Mouse (Mus musculus): ENCODE measurements at regions not wholly inside any gene's neighbourhood (a gene's known extent, or its start where the extent isn't known, plus 50 kb on each side); places are given as distances from the start of the nearest gene placed in this dataset.

- H3K4me3 ChIP-seq (ENCODE audit: low read depth, low read length), result no peak overlapping the region
- H3K27me3 ChIP-seq (ENCODE audit: control insufficient read depth, insufficient read depth, low read length), result no peaks in the 10 kb centered on the region
- no peak overlapping the region for H3K9ac ChIP-seq (replicated peaks; ENCODE audit: low read length)
- H3K4me2 ChIP-seq (ENCODE audit: low read depth, low read length), result no peak overlapping the region
- ATAC-seq (replicated peaks; ENCODE audit: insufficient number of reproducible peaks, low FRiP score, low TSS enrichment, low read depth) (no peak), DNase-seq (ENCODE audit: low spot score) (no peak)
- H3K4me1 ChIP-seq (ENCODE audit: control insufficient read depth, insufficient read depth, low read length), result no peaks in the 10 kb centered on the region
- 56% methylated on average over 3 of the region's 3 CpGs for WGBS
- H3K9me3 ChIP-seq (replicated peaks; ENCODE audit: control insufficient read depth, low read length), result no peaks in the 10 kb centered on the region
- no peak overlapping the region for H3K27ac ChIP-seq (replicated peaks; ENCODE audit: low read depth, low read length)
- no peaks in the 10 kb centered on the region for H3K36me3 ChIP-seq (replicated peaks; ENCODE audit: control insufficient read depth, insufficient read depth, low read depth, low read length)
Observed at GRCm38 (mm10) chr3:47668824-47669223, 1220.8 kb upstream of the Pabpc4l start.

GRCm38 (mm10) chr3:47662484-47662883 lies 1214.5 kb upstream of the Pabpc4l start:
- Histone ChIP-seq H3K36me3 (replicated peaks; ENCODE audit: control insufficient read depth, insufficient read depth, low read depth, low read length) (no peaks in the 10 kb centered on the region), H3K27ac (replicated peaks; ENCODE audit: low read depth, low read length) (no peak overlapping the region), H3K27me3 (ENCODE audit: control insufficient read depth, insufficient read depth, low read length) (no peaks in the 10 kb centered on the region), H3K9me3 (replicated peaks; ENCODE audit: control insufficient read depth, low read length) (no peaks in the 10 kb centered on the region), H3K4me1 (ENCODE audit: control insufficient read depth, insufficient read depth, low read length) (no peaks in the 10 kb centered on the region), H3K9ac (replicated peaks; ENCODE audit: low read length) (no peak overlapping the region), H3K4me2 (ENCODE audit: low read depth, low read length) (no peak overlapping the region), H3K4me3 (ENCODE audit: low read depth, low read length) (no peak overlapping the region)
- ATAC-seq (replicated peaks; ENCODE audit: insufficient number of reproducible peaks, low FRiP score, low TSS enrichment, low read depth) (no peak; the same call in 1 of the 2 replicates), DNase-seq (ENCODE audit: low spot score) (peak; percentile 8)
- 21% methylated on average over 1 of the region's 1 CpGs for WGBS

- H3K4me3 ChIP-seq (ENCODE audit: low read depth, low read length), result no peak overlapping the region
- H3K27me3 ChIP-seq (ENCODE audit: control insufficient read depth, insufficient read depth, low read length), result no peaks in the 10 kb centered on the region
- no peak for DNase-seq (ENCODE audit: low spot score)
- no peaks in the 10 kb centered on the region for H3K4me1 ChIP-seq (ENCODE audit: control insufficient read depth, insufficient read depth, low read length)
- no peaks in the 10 kb centered on the region for H3K36me3 ChIP-seq (replicated peaks; ENCODE audit: control insufficient read depth, insufficient read depth, low read depth, low read length)
- no peaks in the 10 kb centered on the region for H3K9me3 ChIP-seq (replicated peaks; ENCODE audit: control insufficient read depth, low read length)
- no peak overlapping the region for H3K9ac ChIP-seq (replicated peaks; ENCODE audit: low read length)
- no peak for ATAC-seq (replicated peaks; ENCODE audit: insufficient number of reproducible peaks, low FRiP score, low TSS enrichment, low read depth)
- 78% methylated on average over 1 of the region's 1 CpGs for WGBS
- H3K27ac ChIP-seq (replicated peaks; ENCODE audit: low read depth, low read length), result no peak overlapping the region
- H3K4me2 ChIP-seq (ENCODE audit: low read depth, low read length), result no peak overlapping the region
Observed at GRCm38 (mm10) chr3:47660531-47660930, 1212.5 kb upstream of the Pabpc4l start.

Measured in embryonic facial prominence, embryonic 11.5 days (tissue).